Mouse (Mus musculus) neural tube, embryonic 12.5 days (tissue): ENCODE results near the gene Apex1. TPM values are rescaled to one million over a fixed set of nuclear protein-coding genes. Genes with fewer than 3 reads are reported as not detected.

ENCODE experiments used
- polyA plus RNA-seq: library from polyadenylated mRNA; unstranded; fragments of >200 nt; fragmentation: Nextera tagmentation; extraction: Ambion mirVana; gene quantifications from 2 replicates; pipeline ENCODE4 v1.2.1, GENCODE M21; 2016

The Apex1 gene
- polyA plus RNA-seq, 1 experiment from 2014 or later = 279 TPM

Other genes starting within 250 kb of the Apex1 start
- not detected in 2 replicates for gene Olfr747, start 231.8 kb upstream of the Apex1 start, polyA plus RNA-seq
- gene Olfr748, start 217.6 kb upstream of the Apex1 start, polyA plus RNA-seq = not detected in 2 replicates
- not detected in 2 replicates for gene Olfr749, start 179.9 kb upstream of the Apex1 start, polyA plus RNA-seq
- 102 and 110 TPM in 2 replicates for gene Ttc5, start 139.4 kb upstream of the Apex1 start, polyA plus RNA-seq
- gene Ccnb1ip1, start 117.2 kb upstream of the Apex1 start, polyA plus RNA-seq = not detected in 2 replicates
- gene Parp2, start 117.1 kb upstream of the Apex1 start, polyA plus RNA-seq = 51.3 and 58.6 TPM in 2 replicates
- gene Tep1, start 54.4 kb upstream of the Apex1 start, polyA plus RNA-seq = 5.8 and 5.9 TPM in 2 replicates
- 0.47 and 0.81 TPM in 2 replicates for gene Klhl33, start 27.5 kb upstream of the Apex1 start, polyA plus RNA-seq
- gene Osgep, start 75 bp upstream of the Apex1 start, polyA plus RNA-seq = 120 and 129 TPM in 2 replicates
- 80.0 and 87.1 TPM in 2 replicates for gene Pip4p1, start 5.9 kb downstream of the Apex1 start, polyA plus RNA-seq
- gene Pnp, start 6.1 kb downstream of the Apex1 start, polyA plus RNA-seq = 38.6 and 39.9 TPM in 2 replicates
- gene Gm49342, start 19.5 kb downstream of the Apex1 start, polyA plus RNA-seq = not detected in 2 replicates
- 0.28 and 0.29 TPM in 2 replicates for gene Pnp2, start 31.0 kb downstream of the Apex1 start, polyA plus RNA-seq
- not detected in 2 replicates for gene Rnase10, start 82.8 kb downstream of the Apex1 start, polyA plus RNA-seq
- not detected in 2 replicates for gene Rnase9, start 116.9 kb downstream of the Apex1 start, polyA plus RNA-seq
- not detected in 2 replicates for gene Rnase11, start 125.2 kb downstream of the Apex1 start, polyA plus RNA-seq
- gene Rnase12, start 132.7 kb downstream of the Apex1 start, polyA plus RNA-seq = not detected in 2 replicates
- gene Olfr750, start 149.5 kb downstream of the Apex1 start, polyA plus RNA-seq = not detected in 2 replicates
- gene Rnase4, start 166.1 kb downstream of the Apex1 start, polyA plus RNA-seq = 11.6 and 14.5 TPM in 2 replicates
- 3.1 and 4.2 TPM in 2 replicates for gene Ang, start 166.2 kb downstream of the Apex1 start, polyA plus RNA-seq
- gene Eddm3b, start 189.5 kb downstream of the Apex1 start, polyA plus RNA-seq = not detected in 2 replicates
- gene Rnase6, start 198.9 kb downstream of the Apex1 start, polyA plus RNA-seq = 0.11 and 0.24 TPM in 2 replicates
- 0.39 TPM in 1 of 2 replicates, not detected in the other for gene Rnase1, start 221.8 kb downstream of the Apex1 start, polyA plus RNA-seq
- not detected in 2 replicates for gene Rnase2b, start 237.3 kb downstream of the Apex1 start, polyA plus RNA-seq